Mouse (Mus musculus) ES-E14 (cell line): ENCODE data around the gene Slc19a3. TPM values are rescaled to one million over a fixed set of nuclear protein-coding genes. Genes with fewer than 3 reads are reported as not detected.

ENCODE experiments used
- DNase-seq: peaks from one replicate; pipeline ENCODE4 v3.0.0-alpha.2; 2013; ENCODE audit warnings: low read depth, low spot score
- H3K27ac ChIP-seq: 2 replicates; pipeline ENCODE4 v1.5.1; 2012; ENCODE audit warnings: low read depth, mild to moderate bottlenecking, low read length, moderate library complexity, mixed read lengths; ENCODE audit not compliant: poor library complexity, insufficient read depth, severe bottlenecking
- H3K36me3 ChIP-seq: 2 replicates; pipeline ENCODE4 v1.6.1; 2012; ENCODE audit warnings: mild to moderate bottlenecking, low read length, moderate library complexity, mixed read lengths; ENCODE audit not compliant: control insufficient read depth, poor library complexity, insufficient read depth, severe bottlenecking
- H3K4me1 ChIP-seq, 2 experiments: fragments of 150-350 bp in 1 of 2; sonication (generic) in 1 of 2; 2 replicates each; pipeline ENCODE4 v1.6.1; 2012; ENCODE audit warnings: low read length in 2 of 2, mild to moderate bottlenecking in 1 of 2, mixed read lengths in 1 of 2; ENCODE audit not compliant: control insufficient read depth in 2 of 2, insufficient read depth in 2 of 2, poor library complexity in 1 of 2
- H3K4me3 ChIP-seq, 2 experiments: fragments of 150-350 bp in 1 of 2; sonication (generic) in 1 of 2; 2 replicates each; pipeline ENCODE4 v1.5.1; 2012; ENCODE audit warnings: low read length in 2 of 2, low read depth in 1 of 2, mild to moderate bottlenecking in 1 of 2, mixed read lengths in 1 of 2; ENCODE audit not compliant: insufficient read depth in 1 of 2, poor library complexity in 1 of 2, severe bottlenecking in 1 of 2
- H3K9ac ChIP-seq: 2 replicates; pipeline ENCODE4 v1.6.1; 2012; ENCODE audit warnings: low read depth, mild to moderate bottlenecking, low read length, mixed read lengths; ENCODE audit not compliant: poor library complexity, insufficient read depth, severe bottlenecking
- H3K9me3 ChIP-seq: fragments of 150-350 bp; sonication (generic); 2 replicates; pipeline ENCODE4 v1.6.1; 2012; ENCODE audit warnings: low read depth, mild to moderate bottlenecking, low read length; ENCODE audit not compliant: control insufficient read depth, insufficient read depth
- CHD2 ChIP-seq: IDR thresholded peaks from 2 replicates; pipeline ENCODE4 v1.6.1; 2014; ENCODE audit warnings: mild to moderate bottlenecking, low read depth, low read length, inconsistent platforms
- HCFC1 ChIP-seq: IDR thresholded peaks from 2 replicates; pipeline ENCODE4 v1.6.1; 2012; ENCODE audit warnings: low read length, inconsistent platforms, borderline replicate concordance; ENCODE audit not compliant: insufficient read depth
- MAFK ChIP-seq: IDR thresholded peaks from 2 replicates; pipeline ENCODE4 v1.6.1; 2014; ENCODE audit warnings: mild to moderate bottlenecking, low read depth, low read length, inconsistent platforms; ENCODE audit not compliant: insufficient read depth
- ZC3H11A ChIP-seq: IDR thresholded peaks from 2 replicates; pipeline ENCODE4 v1.6.1; 2012; ENCODE audit warnings: low read depth, mild to moderate bottlenecking, inconsistent platforms, low read length, borderline replicate concordance
- ZNF384 ChIP-seq: IDR thresholded peaks from 2 replicates; pipeline ENCODE4 v1.6.1; 2012; ENCODE audit warnings: low read depth, low read length, inconsistent platforms
- in situ Hi-C, 2 experiments: fragments of 600-800 bp; cut with MboI; formaldehyde crosslinking; loops; one replicate each; pipeline ENCODE4 v1.15.1; 2025; ENCODE audit warnings: low sequenced_read_pairs in 2 of 2, inconsistent platforms in 1 of 2; ENCODE audit not compliant: unreplicated experiment in 2 of 2
- total RNA-seq: library from RNA; depleted of rRNA; stranded (reverse); fragments of 300-350 nt; gene quantifications from 2 replicates; pipeline ENCODE4 v1.2.3, GENCODE M21; 2012

Gene Slc19a3
- total RNA-seq, 1 experiment, result 1.3 TPM

GRCm38 (mm10) chr1:83059278-83059677 is 21.0 kb upstream of the Slc19a3 start, which contains the start of gene A030005K14Rik:
Gene A030005K14Rik, minus strand, starts transcription at chr1:83059378.
- no peak for TF ChIP-seq HCFC1
- TF ChIP-seq CHD2, result no peak
- no peak for TF ChIP-seq MAFK
- no peak for TF ChIP-seq ZNF384
- TF ChIP-seq ZC3H11A, result no peak
- in situ Hi-C loops, result no loop called here
- DNase-seq, result no peak
- Histone ChIP-seq H3K36me3 (no peaks in the 10 kb centered on the region), H3K9me3 (no peaks in the 10 kb centered on the region), H3K27ac (no peak within 1 kb of the TSS), H3K4me3 (no peak within 1 kb of the TSS), H3K4me1 (no peaks in the 10 kb centered on the region), H3K9ac (no peak within 1 kb of the TSS)

- Histone ChIP-seq H3K9me3 (no peaks in the 10 kb centered on the region), H3K36me3 (no peaks in the 10 kb centered on the region), H3K27ac (no peak overlapping the region), H3K4me3 (no peak overlapping the region), H3K4me1 (no peaks in the 10 kb centered on the region), H3K9ac (no peak overlapping the region)
- no peak for DNase-seq
- TF ChIP-seq ZNF384 (no peak), MAFK (no peak), ZC3H11A (no peak), HCFC1 (no peak), CHD2 (no peak)
- in situ Hi-C loops, result no loop called here
Observed at GRCm38 (mm10) chr1:83058481-83058880, 20.2 kb upstream of the Slc19a3 start.

GRCm38 (mm10) chr1:83044882-83045427 is 6.7 kb upstream of the Slc19a3 start, which contains the start of gene Gm47969:
Gene Gm47969, plus strand, starts transcription at chr1:83044932.
- Histone ChIP-seq H3K36me3 (no peaks in the 10 kb centered on the region), H3K4me1 (peaks cover 0 to 2% of the 10 kb centered on the region in 2 experiments; a peak in 1 of 4 replicates), H3K27ac (no peak within 1 kb of the TSS), H3K9me3 (no peaks in the 10 kb centered on the region), H3K9ac (no peak within 1 kb of the TSS), H3K4me3 (no peak within 1 kb of the TSS)
- no peak for TF ChIP-seq CHD2
- no peak for TF ChIP-seq HCFC1
- no peak for TF ChIP-seq ZNF384
- no peak for TF ChIP-seq MAFK
- no peak for TF ChIP-seq ZC3H11A
- in situ Hi-C loops, result no loop called here
- no peak for DNase-seq

DNA sequence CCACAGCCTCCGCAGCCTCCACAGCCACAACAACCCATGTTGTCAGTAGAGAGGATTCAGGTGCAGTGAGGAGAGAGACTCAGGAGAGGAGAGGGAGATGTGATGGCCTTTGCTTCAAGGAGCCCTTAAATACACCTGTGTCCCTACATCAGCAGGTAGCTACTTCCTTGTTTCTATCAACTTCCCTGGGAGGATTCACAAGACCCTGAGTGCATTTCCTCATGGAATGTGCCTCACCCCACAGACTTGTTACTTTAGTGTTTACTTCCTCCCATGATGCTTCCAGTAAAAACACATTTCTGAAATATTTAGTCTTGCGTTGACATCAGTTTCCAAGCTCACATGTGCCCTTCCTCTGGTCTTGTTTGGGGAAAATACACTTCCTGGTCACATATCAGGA is 4.1 kb upstream of the Slc19a3 start, which contains the start of gene Krtap28-10:
Krtap28-10 (minus strand) TSS at position 101 of the 400 bp plus-strand sequence.
- no peaks in the 10 kb centered on the region for H3K9me3 ChIP-seq
- TF ChIP-seq CHD2, result no peak
- in situ Hi-C loops, result no loop called here
- DNase-seq, result no peak
- H3K9ac ChIP-seq, result no peak within 1 kb of the TSS
- no peaks in the 10 kb centered on the region for H3K36me3 ChIP-seq
- H3K4me3 ChIP-seq, result no peak within 1 kb of the TSS
- no peak within 1 kb of the TSS; the same call in 1 of the 2 replicates for H3K27ac ChIP-seq
- peaks cover 2% of the 10 kb centered on the region in 2 experiments; a peak in 3 of 4 replicates for H3K4me1 ChIP-seq

DNA sequence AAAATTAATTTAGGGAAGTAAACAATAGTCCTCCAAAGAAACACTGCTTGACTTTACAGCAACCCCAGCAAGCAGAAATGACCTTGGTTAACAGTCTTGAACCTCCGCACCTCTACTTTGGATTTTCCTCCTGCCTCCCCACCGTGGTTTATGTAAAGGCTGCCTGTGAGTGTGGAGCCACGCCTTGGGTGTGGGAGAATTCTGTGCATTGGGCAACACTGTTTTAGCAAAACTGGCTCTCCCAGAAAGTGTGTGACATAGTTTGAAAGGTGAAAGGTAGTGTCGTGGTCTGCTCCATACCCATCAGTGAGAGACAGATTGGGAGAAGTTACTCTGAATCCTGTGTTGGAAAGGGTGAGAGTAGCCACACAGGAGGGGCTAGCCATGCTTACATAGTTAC is 832 bp upstream of the Slc19a3 start:
- H3K4me1 ChIP-seq, result peaks cover 2 to 3% of the 10 kb centered on the region in 2 experiments; a peak in 3 of 4 replicates
- TF ChIP-seq MAFK (no peak), CHD2 (no peak), ZNF384 (no peak), HCFC1 (no peak), ZC3H11A (no peak)
- DNase-seq, result no peak
- H3K4me3 ChIP-seq, result no peak overlapping the region
- H3K9me3 ChIP-seq, result no peaks in the 10 kb centered on the region
- in situ Hi-C loops, result no loop called here
- H3K27ac ChIP-seq, result no peak overlapping the region
- H3K36me3 ChIP-seq, result no peaks in the 10 kb centered on the region
- no peak overlapping the region for H3K9ac ChIP-seq
